Mouse (Mus musculus): ENCODE results near the gene Fam120b.

Gene Fam120b

DNA sequence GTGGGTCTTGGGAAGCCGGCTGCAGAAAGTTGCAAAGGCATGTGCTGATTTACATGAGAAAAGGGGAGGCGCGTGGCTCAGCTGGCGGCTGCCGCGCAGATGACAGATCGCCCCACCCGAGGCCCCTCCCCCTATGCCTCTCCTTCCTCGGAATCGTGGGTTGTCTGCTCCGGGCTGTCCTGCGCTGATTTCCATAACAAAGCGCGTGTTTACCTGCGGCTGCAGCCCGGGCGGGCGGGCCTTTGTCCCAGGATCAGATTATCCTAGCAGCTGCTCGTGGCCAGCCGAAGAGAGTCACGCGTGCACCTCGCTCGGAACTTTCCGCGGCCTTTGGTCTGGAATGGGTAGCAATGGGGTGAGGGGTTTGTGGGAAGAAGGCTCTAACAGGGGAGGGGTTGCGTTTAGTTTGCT lies 15.4 kb upstream of the Fam120b start:
- peak; percentile 43 for DNase-seq

DNA sequence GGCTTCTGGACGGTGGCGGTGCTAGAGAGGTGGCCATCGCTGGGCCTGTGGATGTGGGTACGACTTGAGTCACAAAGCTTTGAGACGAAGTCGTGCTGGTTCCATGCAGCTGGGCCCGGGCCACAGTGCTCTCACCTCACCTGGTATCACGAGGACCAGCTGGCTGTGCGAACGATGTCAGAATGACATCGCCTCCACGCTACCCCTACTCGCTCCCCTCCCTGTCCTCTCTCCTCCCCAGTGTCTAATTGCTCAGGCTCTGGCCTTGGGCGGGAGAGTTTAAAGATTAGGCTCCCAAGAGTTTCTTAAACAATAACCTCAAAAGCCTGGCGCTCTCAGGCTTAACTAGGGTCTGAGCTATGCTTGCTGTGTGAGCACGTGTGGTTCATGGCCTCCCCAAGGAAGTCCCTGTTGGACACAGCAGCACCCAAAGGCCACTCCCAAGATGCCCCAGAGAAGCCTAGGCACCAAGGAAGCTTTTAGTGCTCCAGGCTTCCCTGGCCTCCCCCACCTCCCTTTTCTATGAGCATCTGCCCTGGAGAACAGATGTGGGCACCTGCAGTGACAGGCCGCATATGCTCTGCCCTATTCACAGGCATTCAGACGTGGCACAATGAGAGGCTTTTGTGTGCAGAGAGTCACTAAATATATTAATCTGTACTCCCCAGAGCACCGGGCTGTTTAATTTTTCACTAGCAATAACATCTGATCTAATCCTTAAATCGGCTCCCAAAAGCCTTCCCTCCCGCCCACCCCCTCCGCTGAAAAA lies 14.7 kb upstream of the Fam120b start:
- DNase-seq, result peak in 1 of 2 experiments; percentile 12

DNA sequence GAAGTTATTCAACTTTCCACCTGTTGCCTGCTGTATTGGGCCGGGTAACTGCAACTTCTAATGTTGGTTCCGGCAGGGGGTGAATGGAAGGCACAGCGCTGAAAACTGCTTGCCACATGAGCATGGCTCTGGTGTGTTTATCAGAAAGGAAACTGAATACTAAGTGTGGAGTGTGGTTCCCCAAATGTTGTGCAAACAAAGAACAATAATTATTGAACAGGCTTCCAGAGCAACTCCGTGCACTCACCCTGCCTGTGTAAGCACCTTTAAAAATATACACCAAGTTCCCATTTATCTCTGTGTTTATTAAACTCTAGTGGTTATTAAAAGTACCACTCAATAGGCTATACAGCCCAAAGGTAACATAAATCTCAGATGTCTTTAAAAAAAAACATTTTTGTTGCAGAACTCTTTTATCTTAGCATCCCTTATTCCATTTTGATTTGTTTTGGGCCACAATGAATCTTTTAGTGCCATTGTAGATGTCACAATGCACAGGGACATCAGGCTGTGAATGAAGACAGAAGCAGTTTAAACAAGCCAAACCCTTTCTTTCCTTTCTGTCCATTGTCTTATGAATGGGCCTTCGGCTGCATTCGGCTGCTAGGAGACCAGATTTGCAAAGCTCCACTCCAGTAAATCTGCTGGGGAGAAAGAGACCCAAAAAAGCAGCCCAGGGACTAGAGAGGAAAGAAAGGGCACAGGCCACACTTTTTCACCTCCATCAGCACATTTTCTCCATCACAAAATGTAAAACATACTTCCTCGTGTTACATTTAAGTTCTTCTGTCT lies 13.9 kb upstream of the Fam120b start:
- DNase-seq, result no peak

- DNase-seq, result no peak
Measured at GRCm38 (mm10) chr17:15383360-15383759, 12.6 kb upstream of the Fam120b start.

DNA sequence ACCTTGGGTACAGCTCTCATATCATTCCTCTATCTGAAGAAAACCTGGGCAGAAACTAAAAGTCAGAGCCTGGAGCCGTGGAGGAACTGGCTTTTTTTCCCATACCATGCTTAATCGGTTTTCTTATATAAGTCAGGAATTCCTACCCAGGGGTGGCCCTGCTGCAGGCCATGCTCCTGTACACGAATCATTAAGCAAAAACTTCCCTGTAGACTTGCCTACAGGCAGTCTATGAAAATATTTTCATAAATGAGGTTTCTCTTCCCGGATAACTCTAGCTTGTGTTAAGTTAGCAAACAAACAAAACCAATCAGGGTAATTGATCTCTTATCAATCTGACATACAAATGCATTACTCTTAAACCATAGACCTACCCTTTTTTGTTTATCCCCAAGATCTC lies 7.1 kb upstream of the Fam120b start:
- DNase-seq, result no peak

DNA sequence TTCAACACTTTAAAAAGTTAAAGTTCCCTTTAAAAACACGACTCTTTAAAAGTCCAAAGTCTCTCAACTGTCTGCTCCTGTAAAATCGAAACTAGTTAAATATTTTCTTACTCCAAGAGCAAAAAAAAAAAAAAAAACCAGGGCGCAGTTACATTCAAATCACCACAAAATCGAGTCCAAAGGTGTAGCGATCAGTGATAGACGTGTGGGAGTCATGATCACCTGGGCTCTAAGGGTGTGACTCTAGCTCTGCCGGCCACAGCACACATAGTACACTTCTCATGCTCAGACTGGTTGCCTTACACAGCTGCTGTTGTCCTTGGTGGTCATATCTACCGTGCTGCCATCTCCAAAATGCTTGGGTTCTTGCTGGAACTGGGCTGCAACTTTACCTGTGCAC lies 6.6 kb upstream of the Fam120b start:
- no peak for DNase-seq

GRCm38 (mm10) chr17:15401716-15402115 lies 5.7 kb downstream of the Fam120b start:
- DNase-seq, result no peak

- no peak for DNase-seq
Measured at GRCm38 (mm10) chr17:15406576-15406975, 10.6 kb downstream of the Fam120b start.

- DNase-seq, result no peak
Measured at GRCm38 (mm10) chr17:15409261-15409660, 13.3 kb downstream of the Fam120b start.

DNA sequence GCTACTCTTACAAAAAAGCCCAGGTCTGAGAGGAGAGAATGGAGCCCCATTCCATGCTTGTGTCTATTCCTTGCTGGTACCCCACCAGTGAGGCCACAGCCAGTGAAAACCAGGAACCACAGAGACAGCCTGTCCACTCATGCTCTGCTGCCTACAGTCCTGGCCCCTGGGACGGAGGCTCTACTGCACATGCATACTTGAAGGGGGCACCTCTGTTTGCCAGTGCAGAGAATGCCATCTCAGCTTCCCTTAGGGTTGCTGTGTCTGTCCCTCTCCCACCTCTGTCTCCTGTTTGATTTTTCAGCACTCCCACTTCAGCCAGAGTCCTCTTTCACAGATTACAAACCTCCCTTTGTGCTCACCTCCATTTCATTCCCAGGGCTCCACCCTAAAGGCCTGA lies 14.9 kb downstream of the Fam120b start:
- DNase-seq, result no peak

DNA sequence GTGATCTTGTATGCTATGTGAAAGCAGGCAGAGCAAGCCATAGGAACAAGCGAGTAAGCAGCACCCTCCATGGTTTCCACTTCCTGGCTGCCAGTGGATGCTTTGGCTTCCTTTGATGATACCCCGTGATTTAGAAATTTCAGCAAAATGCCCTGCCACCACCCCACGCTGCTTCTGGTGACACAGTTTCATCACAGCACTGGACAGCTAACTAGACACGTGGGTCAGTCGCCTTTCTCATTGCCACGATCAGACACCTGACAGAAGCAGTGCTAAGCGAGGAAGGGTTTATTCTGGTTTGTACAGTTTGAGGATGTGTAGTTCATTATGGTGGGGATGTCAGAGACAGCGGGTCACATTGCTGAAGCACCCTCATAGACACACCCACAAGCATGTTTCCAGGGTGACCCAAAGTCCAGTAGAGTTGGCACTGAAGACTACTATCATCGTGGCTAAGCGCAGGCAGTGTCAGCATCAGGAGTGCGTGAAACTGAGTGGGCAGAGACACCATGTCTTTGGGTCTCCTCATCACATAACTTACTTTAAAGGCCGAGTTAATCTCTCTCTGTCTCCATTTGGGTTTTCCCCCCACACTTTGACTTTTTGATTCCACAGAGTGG lies 20.7 kb downstream of the Fam120b start:
- no peak for DNase-seq

DNA sequence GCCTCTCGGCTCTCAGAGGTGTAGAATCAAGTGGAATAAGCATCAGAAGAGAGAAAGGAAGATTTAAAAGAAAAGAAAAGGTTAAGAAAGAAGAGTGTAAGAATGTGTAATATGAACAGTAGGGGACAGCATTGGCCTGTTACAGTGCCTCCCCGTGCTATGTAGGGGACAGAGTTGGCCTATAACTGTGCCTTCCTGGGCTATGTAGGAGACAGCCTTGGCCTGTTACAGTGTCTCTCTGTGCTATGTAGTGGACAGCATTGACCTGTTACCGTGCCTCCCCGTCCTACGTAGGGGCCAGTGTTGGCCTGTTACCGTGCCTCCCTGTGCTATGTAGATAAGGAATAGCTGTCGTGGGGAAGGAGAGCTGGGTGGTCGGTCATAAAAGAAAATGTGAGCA lies 23.5 kb downstream of the Fam120b start:
- no peak for DNase-seq

- DNase-seq, result no peak
Measured at GRCm38 (mm10) chr17:15420021-15420603, 24.1 kb downstream of the Fam120b start.

- no peak for DNase-seq
Measured at GRCm38 (mm10) chr17:15421446-15421845, 25.4 kb downstream of the Fam120b start.

- no peak for DNase-seq
Measured at GRCm38 (mm10) chr17:15422666-15423065, 26.7 kb downstream of the Fam120b start.

GRCm38 (mm10) chr17:15423080-15423765 lies 27.2 kb downstream of the Fam120b start:
- no peak for DNase-seq

GRCm38 (mm10) chr17:15425931-15426330 lies 29.9 kb downstream of the Fam120b start:
- no peak for DNase-seq

DNA sequence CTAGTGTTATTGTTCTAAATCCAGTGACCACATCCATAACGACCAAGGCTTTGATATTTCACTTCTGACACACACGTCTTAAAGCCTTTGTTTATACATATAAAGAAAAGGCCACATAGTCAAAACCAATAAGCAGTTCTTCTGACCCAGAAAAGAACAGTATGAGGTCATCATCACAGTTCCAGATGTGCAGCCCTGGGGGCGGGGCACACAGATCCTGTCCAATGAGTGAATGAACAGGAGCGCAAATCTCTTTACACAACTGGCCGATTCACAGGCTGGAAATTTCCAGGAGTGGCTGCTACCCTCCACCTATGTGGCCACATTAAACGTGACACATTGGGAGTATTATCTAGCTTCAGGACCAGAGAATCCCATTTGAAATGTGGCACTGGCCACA lies 33.4 kb downstream of the Fam120b start:
- DNase-seq, result no peak

GRCm38 (mm10) chr17:15429937-15430336 lies 33.9 kb downstream of the Fam120b start:
- DNase-seq, result no peak

DNA sequence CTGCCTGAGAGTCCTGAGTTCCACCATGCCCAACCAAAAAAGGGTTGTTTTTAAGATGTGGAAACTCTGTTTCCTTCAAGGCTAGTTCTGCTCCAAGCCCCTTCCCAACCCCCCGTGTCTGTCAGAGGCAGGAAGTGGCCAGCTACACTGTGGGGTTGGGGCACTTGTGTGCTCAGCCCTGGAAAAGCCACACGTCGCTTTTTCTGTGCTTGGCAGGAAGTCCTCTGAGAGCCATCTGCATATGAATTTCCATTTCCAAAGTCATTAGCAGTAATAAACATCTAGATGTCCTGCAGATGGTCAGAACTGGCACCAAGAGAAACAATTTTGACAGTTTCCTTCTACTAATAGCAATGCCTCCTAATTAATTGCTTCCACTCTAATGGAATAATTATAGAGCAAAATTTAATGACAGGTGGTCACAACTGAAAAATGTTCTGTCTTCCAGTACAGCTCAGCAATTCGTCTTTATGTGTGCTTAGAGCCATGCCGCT lies 35.1 kb downstream of the Fam120b start:
- DNase-seq, result no peak

DNA sequence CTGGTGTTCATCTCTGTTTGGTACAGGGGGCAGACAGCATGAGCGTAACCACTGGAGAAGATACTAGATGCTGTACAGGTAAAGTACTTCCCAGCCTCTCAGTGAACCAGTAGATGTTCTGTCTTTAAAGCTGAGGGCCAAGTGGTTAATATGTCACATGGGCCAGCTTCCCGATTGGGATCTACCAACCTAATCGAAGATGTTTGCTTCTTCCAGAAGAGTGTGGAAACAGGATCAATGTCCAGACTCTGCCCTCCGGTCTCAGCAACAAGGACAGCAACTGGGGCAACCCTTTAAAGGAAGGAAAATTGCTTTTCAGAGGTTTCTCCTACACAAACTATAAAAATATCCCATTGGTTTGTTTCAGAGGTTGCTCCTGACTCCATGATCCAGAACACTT lies 35.5 kb downstream of the Fam120b start:
- no peak for DNase-seq

- no peak for DNase-seq
Measured at GRCm38 (mm10) chr17:15432036-15432435, 36.0 kb downstream of the Fam120b start.

DNA sequence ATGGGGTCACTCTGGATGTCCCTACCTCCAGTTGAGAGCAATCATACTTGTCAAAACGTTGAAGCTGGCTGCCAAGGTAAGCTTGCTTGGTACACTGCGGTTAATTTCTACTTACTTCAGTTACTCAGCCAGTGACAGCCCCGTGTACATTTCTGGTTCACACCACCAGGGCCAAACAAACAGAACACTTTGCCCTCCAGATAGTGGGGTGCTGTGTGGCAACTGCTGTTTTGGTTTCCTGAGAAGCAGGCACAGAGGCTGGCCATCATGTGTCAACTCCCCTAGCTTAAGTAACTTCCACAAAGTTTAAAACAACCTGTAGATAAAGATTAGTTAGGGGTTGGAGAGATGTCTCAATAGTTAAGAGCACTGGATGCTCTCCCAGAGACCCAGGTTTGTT lies 38.7 kb downstream of the Fam120b start:
- no peak for DNase-seq
